Mouse (Mus musculus) urinary bladder, postnatal 25 days (tissue): ENCODE measurements around the gene Pdlim3.
A peak's percentile ranks its signal among the peaks of the same experiment; 100 is the strongest.
"Not testable (repeated sequence)": the region's sequence is repeated elsewhere in the genome, so short reads cannot be mapped to it uniquely, and the experiment has no call there.

Source experiments
- DNase-seq: peaks from one replicate; pipeline ENCODE4 v3.0.0; 2022; ENCODE audit warnings: low spot score

Pdlim3 gene

DNA sequence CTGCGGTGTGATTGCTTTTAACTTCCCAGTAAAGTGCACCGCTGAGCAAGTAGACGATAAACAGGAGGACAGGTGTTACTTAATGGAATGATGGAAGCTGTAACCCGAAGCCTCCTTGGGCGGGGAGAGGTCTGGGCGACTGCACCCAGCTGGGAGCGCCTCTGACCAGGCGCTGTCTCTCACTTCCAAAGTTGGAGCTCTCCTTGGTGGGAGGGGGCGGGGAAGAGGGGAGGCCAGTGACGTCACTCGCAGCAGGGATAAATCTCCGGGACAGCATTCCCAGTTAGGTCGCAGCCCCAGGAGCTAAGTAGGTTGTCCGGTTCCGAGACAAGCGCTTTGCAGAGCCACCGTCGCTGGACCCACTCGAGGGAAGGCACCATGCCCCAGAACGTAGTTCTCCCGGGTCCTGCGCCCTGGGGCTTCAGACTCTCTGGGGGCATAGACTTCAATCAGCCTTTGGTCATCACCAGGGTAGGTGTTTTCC, at the start of gene Pdlim3:
Gene Pdlim3, plus strand, starts transcription at position 260 of the 484 bp plus-strand sequence.
- peak; percentile 33 for DNase-seq

DNA sequence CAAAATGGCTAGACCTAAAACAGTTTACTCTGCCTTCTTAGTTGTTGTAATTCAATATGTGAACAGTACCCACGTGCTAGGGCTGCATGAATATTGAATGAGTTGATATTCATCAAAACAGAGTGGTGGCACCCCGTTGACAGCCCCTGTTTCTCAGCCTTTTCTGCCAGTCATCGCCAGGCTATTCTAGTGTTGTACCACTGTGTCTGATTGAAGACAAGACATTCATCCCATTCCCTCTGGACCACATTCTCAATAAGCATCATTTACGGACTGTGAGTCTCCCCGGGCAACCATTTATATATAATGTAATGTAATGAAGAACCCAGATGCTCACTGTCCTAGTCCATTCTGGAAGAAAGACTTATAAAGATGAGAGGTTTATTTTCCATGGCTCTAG, 42.0 kb upstream of the Pdlim3 start:
- no peak for DNase-seq

DNA sequence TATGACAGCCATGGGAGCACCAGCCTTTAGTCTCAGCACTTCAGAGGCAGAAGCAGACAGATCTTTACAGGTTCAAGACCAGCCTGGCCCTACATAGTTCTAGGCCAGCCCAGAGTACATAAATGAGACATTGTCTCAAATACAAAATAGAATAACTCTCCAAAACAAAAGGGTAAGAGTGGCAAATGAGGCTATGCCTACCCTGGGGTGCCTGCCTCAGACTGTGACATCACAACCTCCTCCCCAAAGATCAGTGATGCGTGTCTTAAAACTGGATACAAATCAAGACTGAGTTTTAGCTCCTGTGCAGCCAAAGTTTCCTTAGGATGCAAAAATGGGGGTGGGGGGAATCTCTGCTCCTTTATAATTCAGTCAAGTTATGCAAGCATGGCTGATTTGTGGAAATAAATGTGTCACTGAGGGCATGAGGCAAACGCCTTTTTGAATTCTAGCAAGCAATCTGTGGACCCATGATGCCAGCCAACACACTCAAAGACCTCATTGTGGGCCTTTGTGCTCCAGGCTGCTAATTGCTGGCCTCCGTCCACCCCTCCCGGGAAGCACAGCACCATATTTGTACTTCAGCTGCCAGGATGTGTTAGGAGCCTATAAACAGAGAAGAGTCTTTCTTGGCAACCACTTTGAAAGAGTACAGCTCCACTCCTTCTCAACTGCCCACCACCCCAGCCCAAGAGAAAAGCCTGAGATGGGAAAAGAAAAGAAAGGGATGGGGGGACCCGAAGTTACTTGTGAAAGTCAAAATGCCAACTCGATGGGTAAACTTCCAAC, 41.0 kb upstream of the Pdlim3 start:
- no peak for DNase-seq

DNA sequence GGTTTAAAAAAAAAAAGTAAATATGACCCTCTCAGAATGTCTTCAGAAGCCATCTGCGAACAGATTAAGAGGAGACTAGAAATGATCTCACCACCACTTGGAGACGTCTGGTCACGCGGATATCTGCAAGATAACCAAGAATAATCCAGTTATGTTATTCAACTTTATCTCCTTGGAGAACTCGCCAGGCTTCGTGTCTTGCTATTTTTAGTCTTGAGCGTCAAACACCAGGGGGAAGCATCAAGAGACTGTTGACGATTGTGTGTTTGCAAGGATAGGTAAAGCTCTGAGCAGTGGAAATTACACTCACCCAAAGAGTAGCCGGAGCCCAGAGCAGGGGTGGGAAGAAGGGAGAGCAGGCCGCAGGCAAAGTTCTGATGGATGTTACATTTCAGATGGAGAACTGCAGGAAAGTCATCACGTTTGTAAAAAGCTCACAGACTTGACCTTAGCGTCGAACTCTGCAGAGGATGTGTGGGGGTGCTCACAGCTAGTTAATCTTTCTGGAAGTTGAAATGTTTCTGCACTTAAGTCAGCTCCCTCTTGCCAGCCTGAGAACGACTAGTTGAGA, 40.3 kb upstream of the Pdlim3 start:
- no peak for DNase-seq

DNA sequence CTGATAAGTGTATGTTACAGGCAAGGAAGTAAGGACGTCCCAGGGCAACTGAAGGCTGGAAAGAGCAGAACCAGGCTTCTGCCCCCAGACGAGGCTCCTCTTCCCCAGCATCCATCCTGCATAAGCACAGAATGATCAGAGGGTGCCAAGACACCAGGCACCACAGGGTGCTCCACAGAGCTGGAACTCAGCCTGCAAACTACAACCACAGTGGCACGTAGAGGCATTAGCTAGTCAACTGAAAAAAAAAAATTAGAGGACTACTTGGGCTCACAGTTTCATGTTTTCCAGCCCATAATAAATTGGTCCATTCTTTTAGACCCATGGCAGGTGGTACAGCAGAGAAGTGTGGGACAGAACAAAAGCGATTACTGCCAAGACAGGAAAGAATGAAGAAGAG, 39.4 kb upstream of the Pdlim3 start:
- no peak for DNase-seq

DNA sequence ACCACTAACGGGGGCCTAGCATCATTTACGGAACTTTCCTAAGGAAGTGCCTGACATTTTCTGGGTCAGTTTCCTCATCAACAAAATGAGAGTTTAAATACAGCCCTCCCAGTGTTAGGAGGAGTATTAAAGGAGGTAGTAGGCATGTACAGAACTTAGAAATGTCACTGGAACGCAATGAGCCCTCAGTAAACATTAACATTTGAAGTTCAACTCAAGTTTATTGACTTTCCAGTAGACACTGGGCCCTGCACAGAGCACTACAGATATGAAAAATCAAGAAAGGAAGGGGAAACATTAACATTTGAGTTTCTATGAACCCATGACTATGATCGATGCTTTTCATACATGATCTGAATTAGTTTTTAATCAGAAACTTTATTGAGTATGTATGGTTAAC, 30.1 kb upstream of the Pdlim3 start:
- DNase-seq: no peak

DNA sequence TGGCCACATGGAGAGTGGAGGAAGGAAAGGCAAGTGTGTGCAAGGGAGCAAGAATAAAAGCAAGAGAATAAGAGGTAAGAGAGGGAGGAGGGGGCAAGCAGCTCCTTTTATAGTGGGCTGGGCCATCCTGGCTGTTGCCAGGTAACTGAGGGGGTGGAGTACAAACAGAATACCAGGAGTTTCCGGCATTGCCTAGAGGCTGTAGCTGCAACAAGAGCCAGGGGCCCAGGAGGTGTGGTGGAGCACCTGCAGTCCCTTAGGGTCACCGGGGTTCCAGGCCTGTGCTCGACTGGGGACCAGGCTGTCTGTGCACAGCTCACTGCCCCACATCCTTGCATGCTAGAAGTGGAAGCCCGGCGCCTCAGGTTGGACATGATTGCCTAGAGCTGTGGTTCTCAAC, 27.5 kb upstream of the Pdlim3 start:
- no peak for DNase-seq

DNA sequence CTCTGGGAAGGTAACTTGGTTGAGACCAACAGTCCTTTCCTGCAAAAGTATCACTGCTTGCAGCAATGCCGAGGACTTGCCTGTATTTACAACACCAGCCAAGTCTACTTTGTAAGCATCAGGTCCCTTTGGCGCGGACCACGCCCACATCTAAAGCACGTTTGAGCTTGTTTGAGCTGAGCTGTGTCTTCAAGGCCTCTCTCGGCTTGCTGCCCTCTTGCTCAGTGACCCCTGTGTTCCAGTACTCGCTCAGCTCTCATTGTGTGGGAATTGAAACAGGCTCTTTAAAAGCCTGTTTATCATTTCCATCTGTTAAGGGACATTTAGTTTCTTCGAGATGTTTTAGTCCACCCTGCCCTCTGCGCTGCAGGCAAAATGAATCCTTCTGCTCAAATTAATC, 26.9 kb upstream of the Pdlim3 start:
- DNase-seq: peak; percentile 43

DNA sequence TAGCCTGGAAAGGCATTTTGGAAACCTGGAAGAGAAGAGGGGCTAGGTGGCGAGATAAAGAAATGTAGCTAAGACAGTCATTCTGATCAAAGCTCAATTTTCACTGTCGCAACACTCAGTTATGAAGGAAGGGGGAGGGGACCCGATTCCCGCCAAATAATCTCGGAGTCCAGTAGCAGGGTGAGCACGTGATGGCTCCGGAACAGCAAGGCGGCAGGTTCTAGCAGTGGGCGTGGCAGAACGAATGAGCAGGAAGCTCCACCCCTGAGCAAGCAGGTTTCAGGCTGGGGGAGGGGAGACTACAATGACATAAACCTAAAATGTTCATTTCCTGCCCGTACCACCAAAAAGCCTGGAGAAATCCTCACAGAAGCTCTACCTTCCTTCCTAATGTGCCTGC, 13.7 kb upstream of the Pdlim3 start:
- not testable (repeated sequence) for DNase-seq

DNA sequence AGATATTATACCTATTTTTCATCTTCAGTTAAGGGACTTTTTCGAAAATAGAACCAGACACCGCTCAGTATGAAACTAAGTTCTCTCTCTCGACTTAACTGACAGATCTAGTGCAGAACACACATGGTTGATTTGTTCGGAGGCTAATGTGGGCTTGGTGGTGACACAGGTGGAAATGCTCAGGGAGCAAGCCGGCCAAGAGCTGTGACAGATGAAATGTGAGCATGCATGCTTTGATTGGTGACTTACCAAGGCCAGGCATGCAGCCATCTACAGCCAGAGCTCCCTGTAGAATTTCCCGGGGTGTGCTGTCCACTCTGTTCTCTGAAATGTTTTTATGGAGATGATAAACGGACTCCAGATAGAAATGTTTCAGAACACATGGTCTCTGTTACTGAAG, 13.2 kb upstream of the Pdlim3 start:
- no peak for DNase-seq

DNA sequence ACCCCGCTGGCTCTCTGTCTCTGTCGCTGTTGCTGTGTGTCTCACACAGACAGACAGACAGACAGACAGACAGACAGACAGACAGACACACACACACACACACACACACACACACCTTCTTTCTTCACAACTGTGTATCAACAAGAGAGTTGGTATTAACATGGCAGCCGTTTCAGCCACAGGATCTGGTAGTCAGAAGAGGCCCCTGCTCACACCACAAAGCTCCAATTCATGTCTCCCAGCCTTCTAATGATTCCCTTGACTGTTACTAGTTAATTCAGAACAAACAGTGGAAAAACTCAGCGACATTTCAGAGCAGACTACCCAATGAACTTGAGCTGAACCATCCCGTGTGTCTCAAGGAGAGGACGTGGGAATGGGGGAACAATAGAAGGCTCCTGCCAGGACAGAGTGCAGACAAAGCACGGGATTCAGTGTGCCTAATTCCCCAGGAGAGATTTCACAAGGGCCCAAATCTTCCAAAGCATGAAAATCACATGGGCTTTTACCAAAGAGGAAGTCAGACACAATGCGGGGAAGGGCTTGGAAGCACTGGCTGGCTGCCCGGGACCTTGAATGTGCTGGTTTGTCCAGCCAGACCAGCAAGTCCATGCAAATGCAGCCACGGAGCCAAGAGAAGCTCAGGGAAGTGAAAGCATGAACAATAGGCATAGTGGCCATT, 10.2 kb upstream of the Pdlim3 start:
- DNase-seq: peak; percentile 65

DNA sequence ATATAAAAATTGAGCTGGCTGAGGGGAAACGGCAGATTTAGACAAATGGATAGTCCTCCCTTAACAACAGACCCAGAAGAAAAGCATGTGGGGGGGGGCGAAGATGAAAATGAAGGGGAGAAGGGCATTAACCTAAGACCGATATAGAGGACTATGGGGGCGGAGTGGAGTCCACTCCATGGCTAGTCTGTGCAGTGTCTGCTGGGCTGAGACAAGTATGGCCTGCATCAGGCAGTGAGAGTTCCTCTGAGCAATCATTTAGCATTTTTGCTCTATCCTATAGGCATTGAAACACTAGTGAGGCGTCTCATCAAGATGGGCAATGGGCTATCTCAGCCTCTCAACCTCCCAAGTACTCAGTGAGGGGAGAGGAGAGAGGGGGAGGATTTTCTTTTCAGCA, 8.9 kb upstream of the Pdlim3 start:
- no peak for DNase-seq

DNA sequence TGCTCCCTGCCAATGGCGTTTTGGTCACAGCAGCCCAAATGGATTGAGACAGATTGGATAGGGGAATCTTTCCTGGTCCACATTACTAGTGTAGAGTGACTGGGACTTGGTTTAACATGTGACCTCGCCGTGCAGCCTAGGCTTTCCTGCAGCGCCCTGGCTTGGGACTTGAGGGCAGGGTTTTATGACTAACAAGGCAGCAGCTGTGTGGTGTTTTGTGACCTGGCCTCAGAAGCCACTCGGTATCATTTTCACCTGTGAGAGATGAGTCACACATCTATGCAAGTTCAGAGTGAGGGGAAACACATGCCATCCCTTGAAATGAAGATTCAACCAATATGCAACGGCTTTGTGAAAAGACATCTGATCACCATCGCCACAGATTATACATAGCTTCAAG, 7.6 kb upstream of the Pdlim3 start:
- DNase-seq: no peak

DNA sequence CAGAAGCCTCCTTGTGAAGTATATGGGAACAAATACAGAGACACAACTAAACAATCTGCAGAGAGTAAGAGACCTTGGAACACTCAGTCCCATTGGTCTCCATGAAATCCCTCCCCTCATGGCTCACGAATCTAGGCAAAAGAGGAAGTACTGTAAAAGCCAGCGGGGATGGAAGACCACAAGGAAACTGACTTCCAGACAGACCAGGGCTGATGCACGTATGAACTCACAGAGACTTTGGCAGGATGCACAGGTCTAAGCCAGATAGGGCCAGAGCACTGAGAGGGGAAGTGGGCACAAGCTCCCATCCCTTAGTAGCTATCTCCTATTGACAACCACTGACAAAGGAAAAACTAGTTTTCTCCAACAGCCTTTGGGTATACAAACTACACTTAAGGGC, 4.8 kb upstream of the Pdlim3 start:
- no peak for DNase-seq

DNA sequence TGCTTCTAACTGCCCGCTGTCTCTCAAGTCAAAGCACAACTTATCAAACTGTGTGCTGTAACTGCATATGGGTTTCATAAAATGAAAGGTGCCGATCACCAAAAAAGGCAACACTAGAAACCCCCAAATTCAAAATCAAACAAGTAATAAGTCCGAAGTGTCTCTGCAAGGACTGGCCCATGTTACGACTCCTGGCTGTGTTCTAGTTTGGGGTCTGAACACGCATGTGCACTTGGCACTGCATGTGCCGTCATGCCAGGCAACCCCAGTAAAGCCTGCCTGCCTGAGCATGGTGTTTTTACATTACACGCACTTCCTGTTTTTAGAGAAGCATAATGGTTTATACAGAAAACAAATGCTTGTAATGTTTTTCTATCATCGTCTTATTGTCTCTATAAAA, 3.5 kb upstream of the Pdlim3 start:
- DNase-seq: no peak

DNA sequence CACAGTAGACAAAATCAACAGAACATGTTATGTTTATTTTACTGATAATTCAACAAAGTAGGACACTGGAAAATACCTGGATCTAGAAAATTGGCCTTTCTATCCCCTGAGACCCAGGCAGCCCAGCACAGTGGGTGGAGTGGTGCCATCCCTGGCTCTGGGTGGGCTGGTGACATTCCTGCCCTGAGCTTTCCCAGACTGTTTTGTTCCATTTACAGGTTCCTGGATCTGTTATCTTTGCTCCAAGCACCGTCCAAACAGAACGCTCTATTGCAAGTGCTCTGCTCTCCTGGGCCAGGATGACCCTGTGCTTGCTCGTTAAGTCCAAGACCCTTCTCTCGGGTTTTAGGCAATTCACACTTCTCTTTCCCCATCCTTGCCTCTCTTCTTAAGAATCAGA, 1.5 kb upstream of the Pdlim3 start:
- DNase-seq: no peak

DNA sequence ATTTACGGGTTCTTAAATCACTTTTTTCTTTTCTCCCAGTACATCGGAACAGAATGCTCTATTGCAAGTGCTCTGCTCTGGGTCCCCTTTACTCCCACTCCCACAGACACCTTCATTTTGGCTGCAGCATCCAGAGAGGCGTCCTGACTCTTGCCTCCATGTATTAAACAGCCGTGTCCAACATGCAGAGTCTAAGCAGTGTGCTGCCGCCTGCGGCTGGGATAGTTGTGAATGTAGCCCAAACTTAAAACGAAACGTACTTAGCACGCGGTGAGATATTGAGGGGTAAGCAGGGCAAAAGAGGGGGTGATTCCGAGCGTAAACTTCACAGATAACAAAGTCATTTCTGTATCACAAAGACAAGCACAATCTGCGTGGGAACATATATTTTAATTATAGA, 709 bp upstream of the Pdlim3 start:
- DNase-seq: no peak

DNA sequence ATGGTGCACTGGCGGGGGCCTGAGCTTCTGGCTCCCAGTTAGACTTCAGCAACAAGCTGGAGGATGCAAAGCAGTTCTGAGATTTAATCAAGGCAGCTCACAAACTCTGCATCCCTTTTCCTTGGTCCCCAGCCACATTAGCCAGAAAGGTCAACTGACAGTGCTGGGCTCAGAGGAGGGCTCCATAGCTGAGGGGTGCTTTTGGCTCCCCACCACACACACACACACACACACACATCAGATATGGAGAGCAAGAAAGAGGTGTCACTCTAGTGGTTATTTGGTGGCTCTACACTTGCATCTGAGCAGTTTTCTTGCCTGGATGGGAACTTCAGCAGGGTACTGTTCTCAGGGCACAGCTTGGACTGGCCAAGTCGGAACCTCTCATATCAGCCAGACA, 514 bp downstream of the Pdlim3 start:
- no peak for DNase-seq

DNA sequence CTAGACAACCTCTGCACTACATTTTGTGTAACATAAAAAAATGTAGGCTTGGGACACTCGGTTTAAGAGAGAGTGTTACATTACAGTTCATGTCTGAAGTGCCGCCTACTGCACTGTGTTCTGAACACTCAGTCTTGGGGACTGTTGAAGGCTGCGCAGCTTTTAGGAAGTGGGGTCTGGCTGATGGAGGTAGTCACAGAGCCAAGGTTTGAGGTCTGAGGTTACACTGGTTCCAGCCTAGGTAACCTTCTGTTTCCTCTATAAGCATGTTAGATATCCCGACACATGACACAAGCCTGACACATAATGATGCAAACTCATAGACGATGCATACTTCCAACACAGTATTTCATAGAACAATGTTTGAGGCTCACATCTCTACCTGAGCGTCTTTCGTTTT, 4.5 kb downstream of the Pdlim3 start:
- DNase-seq: no peak

DNA sequence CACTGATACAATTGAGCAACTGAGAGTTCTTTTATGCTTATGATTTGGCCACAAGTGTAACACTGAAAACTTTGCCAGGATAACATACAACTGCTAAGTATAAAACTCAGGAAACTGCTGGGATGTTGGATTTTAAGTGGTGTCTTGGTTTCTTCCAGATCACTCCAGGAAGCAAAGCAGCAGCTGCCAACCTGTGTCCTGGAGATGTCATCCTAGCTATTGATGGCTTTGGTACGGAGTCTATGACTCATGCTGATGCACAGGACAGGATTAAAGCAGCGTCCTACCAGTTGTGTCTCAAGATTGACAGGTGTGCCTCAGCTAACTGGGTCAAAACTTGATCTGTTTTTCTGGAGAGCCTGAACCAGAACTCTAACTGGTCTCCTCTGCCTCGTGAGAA, 11.3 kb downstream of the Pdlim3 start:
- DNase-seq: no peak

DNA sequence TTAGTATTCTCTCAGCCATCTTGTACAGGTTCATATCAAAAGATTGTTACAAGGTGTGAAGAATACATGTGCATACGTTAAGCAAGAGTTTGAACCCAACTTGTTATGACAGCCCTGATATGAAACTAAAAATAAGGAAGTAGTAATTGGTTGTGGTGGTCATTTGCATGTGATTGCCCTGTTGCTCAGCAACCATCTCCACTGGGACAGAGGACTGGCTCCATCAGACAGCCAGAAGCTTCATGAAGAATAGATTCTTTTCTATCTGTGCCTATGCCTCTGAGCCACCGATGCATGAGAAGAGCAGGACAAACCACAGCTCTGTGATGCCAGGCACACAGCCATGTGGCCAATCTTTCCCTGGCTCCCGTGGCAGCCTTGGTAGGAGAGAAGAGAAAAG, 14.5 kb downstream of the Pdlim3 start:
- no peak for DNase-seq

DNA sequence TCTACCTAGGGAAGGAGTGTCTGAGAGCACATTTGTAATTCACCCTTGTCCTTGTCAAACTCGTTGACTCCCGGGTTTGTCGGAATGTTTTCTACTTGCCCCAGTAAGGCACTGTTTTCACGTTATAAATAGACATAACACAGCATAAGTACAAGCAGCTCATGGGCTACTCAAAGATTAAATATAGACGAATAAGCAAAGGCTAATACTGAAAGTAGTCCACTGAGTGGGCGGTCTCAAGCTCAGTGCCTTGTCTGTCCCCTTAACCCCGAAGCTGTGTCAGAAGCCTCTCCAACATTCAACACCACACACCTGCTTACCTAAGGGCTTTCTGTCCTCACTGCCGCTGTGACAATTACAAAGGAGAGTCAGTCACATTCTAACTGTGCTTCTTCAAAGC, 16.4 kb downstream of the Pdlim3 start:
- no peak for DNase-seq

DNA sequence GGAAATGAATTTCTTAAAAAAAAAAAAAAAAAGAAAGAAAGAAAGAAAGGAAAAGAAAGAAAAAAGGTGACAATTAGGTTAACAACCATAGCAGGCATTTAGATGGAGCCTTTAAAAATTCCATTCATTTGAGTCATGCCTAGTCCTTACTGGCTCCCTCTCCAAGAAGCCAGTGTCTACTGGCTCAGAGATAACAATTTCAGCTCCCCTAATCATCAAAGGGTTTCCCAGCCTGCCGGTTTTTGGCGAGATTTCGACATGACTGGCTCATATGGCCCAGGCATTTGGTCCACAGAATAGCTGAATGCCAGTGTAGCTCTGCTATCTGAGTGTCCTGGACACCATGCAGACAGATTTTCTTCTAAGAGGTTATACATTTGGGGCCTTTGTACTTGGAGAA, 18.4 kb downstream of the Pdlim3 start:
- no peak for DNase-seq
